Mouse (Mus musculus) hindbrain, postnatal 0 days (tissue): ENCODE results near the gene Nr2e1. TPM values are rescaled to one million over a fixed set of nuclear protein-coding genes. Genes with fewer than 3 reads are reported as not detected.

ENCODE experiments used
- ATAC-seq: fragments of 200-750 bp; cut with Nextera tagmentation; 2 replicates; pipeline ENCODE4 v1.8.0; 2017; ENCODE audit warnings: mild to moderate bottlenecking, moderate TSS enrichment, moderate library complexity
- DNase-seq: peaks from one replicate; pipeline ENCODE4 v3.0.0-alpha.2; 2015; ENCODE audit warnings: low spot score
- H3K27ac ChIP-seq: fragments of 300-500 bp; sonication (generic); 2 replicates; pipeline ENCODE4 v1.5.1; 2014; ENCODE audit warnings: mild to moderate bottlenecking
- H3K27me3 ChIP-seq: fragments of 300-500 bp; sonication (generic); 2 replicates; pipeline ENCODE4 v1.6.1; 2014; ENCODE audit warnings: low read length, mixed read lengths; ENCODE audit not compliant: insufficient read depth
- H3K36me3 ChIP-seq: fragments of 300-500 bp; sonication (generic); 2 replicates; pipeline ENCODE4 v1.6.1; 2014; ENCODE audit warnings: low read length, mixed read lengths; ENCODE audit not compliant: insufficient read depth
- H3K4me1 ChIP-seq: fragments of 300-500 bp; sonication (generic); 2 replicates; pipeline ENCODE4 v1.6.1; 2014; ENCODE audit warnings: antibody characterized with exemption, low read length, mixed read lengths; ENCODE audit not compliant: insufficient read depth
- H3K4me2 ChIP-seq: fragments of 300-500 bp; sonication (generic); 2 replicates; pipeline ENCODE4 v1.6.1; 2014; ENCODE audit warnings: low read depth, mild to moderate bottlenecking, low read length, moderate library complexity, mixed read lengths
- H3K4me3 ChIP-seq: fragments of 300-500 bp; sonication (generic); 2 replicates; pipeline ENCODE4 v1.5.1; 2014; ENCODE audit warnings: low read length
- H3K9ac ChIP-seq: fragments of 300-500 bp; sonication (generic); replicated peaks from 2 replicates; pipeline ENCODE4 v1.6.1; 2014; ENCODE audit warnings: mild to moderate bottlenecking, low read length, moderate library complexity, mixed read lengths
- H3K9me3 ChIP-seq: fragments of 300-500 bp; sonication (generic); 2 replicates; pipeline ENCODE4 v1.6.1; 2016; ENCODE audit warnings: low read length, mixed read lengths
- CTCF ChIP-seq: IDR thresholded peaks from 2 replicates; pipeline ENCODE4 v1.5.1; 2016; ENCODE audit warnings: antibody characterized with exemption, control low read depth, low read depth
- WGBS: fragments of 180-500 bp; shearing (Covaris S2); extraction: QIAGEN DNeasy Blood & Tissue Kit; methylation state at CpG from one replicate; pipeline ENCODE4 v1.1.7; 2014; 5-methylcytosine and 5-hydroxymethylcytosine counted together
- polyA plus RNA-seq: library from polyadenylated mRNA; unstranded; fragments of >200 nt; fragmentation: Nextera tagmentation; extraction: Ambion mirVana; gene quantifications from 2 replicates; pipeline ENCODE4 v1.2.1, GENCODE M21; 2015
- total RNA-seq: library from RNA; depleted of rRNA; stranded (reverse); fragments of >200 nt; gene quantifications from 2 replicates; pipeline ENCODE4 v1.2.3, GENCODE M21; 2014

Gene Nr2e1
- total and polyA plus RNA-seq, 2 experiments from 2014 or later = 0.10 TPM; not detected in 1

- Histone ChIP-seq H3K4me1 (no peaks in the 10 kb centered on the region), H3K27me3 (peaks cover 88% of the 10 kb centered on the region), H3K9ac (no peak overlapping the region), H3K4me3 (no peak overlapping the region), H3K27ac (no peak overlapping the region), H3K36me3 (no peaks in the 10 kb centered on the region), H3K4me2 (no peak overlapping the region), H3K9me3 (no peaks in the 10 kb centered on the region)
- ATAC-seq (no peak), DNase-seq (no peak)
- WGBS = 10% methylated on average over 8 of the region's 8 CpGs
- no peak for TF ChIP-seq CTCF
These were observed 4.7 kb upstream of the Nr2e1 start for GRCm38 (mm10) chr10:42587961-42588750.

GRCm38 (mm10) chr10:42585596-42586305 is 2.3 kb upstream of the Nr2e1 start:
- Histone ChIP-seq H3K27me3 (peaks cover 83% of the 10 kb centered on the region), H3K36me3 (no peaks in the 10 kb centered on the region), H3K9ac (no peak overlapping the region), H3K9me3 (no peaks in the 10 kb centered on the region), H3K4me2 (no peak overlapping the region), H3K27ac (no peak overlapping the region), H3K4me1 (no peaks in the 10 kb centered on the region), H3K4me3 (no peak overlapping the region)
- ATAC-seq (no peak), DNase-seq (no peak)
- TF ChIP-seq CTCF = no peak
- WGBS = 3% methylated on average over 22 of the region's 22 CpGs

GRCm38 (mm10) chr10:42585156-42585555 is 1.7 kb upstream of the Nr2e1 start:
- no peaks in the 10 kb centered on the region for H3K9me3 ChIP-seq
- H3K27ac ChIP-seq = no peak overlapping the region
- H3K4me2 ChIP-seq = no peak overlapping the region
- WGBS = 2% methylated on average over 8 of the region's 8 CpGs
- no peak overlapping the region for H3K4me3 ChIP-seq
- no peak for TF ChIP-seq CTCF
- H3K4me1 ChIP-seq = no peaks in the 10 kb centered on the region
- no peak for DNase-seq
- no peak overlapping the region for H3K9ac ChIP-seq
- H3K36me3 ChIP-seq = no peaks in the 10 kb centered on the region
- peaks cover 86% of the 10 kb centered on the region for H3K27me3 ChIP-seq
- ATAC-seq = no peak

GRCm38 (mm10) chr10:42584436-42584983 is 1.1 kb upstream of the Nr2e1 start:
- no peak for ATAC-seq
- H3K27ac ChIP-seq = no peak overlapping the region
- peak overlapping the region; percentile 40 for H3K4me2 ChIP-seq
- H3K9me3 ChIP-seq = no peaks in the 10 kb centered on the region
- TF ChIP-seq CTCF = no peak
- H3K9ac ChIP-seq = no peak overlapping the region
- H3K4me1 ChIP-seq = no peaks in the 10 kb centered on the region
- H3K36me3 ChIP-seq = no peaks in the 10 kb centered on the region
- peak overlapping the region; percentile 26 for H3K4me3 ChIP-seq
- DNase-seq = no peak
- WGBS = 1% methylated on average over 37 of the region's 37 CpGs
- H3K27me3 ChIP-seq = peaks cover 86% of the 10 kb centered on the region

GRCm38 (mm10) chr10:42583902-42584435 is 537 bp upstream of the Nr2e1 start:
- no peak for DNase-seq
- Histone ChIP-seq H3K27me3 (peaks cover 83% of the 10 kb centered on the region), H3K4me1 (no peaks in the 10 kb centered on the region), H3K9me3 (no peaks in the 10 kb centered on the region), H3K4me3 (peak overlapping the region; percentile 26), H3K4me2 (peak overlapping the region; percentile 40), H3K9ac (no peak overlapping the region), H3K27ac (no peak overlapping the region), H3K36me3 (no peaks in the 10 kb centered on the region)
- under 1% methylated on average over 32 of the region's 32 CpGs for WGBS
- TF ChIP-seq CTCF = no peak
- ATAC-seq = no peak

GRCm38 (mm10) chr10:42582566-42583110 is 794 bp downstream of the Nr2e1 start:
- Histone ChIP-seq H3K4me1 (no peaks in the 10 kb centered on the region), H3K4me2 (peak overlapping the region; percentile 40; the same call in 1 of the 2 replicates), H3K27me3 (peaks cover 89% of the 10 kb centered on the region), H3K36me3 (no peaks in the 10 kb centered on the region), H3K9me3 (no peaks in the 10 kb centered on the region), H3K4me3 (no peak overlapping the region), H3K27ac (no peak overlapping the region), H3K9ac (no peak overlapping the region)
- no peak for ATAC-seq
- no peak for TF ChIP-seq CTCF
- WGBS = under 1% methylated on average over 44 of the region's 44 CpGs
- no peak for DNase-seq
